Mouse (Mus musculus) lung, postnatal 0 days (tissue): ENCODE measurements around the gene Adipoq. TPM values are rescaled to one million over a fixed set of nuclear protein-coding genes. Genes with fewer than 3 reads are reported as not detected.

ENCODE experiments used
- ATAC-seq: fragments of 200-750 bp; cut with Nextera tagmentation; 2 replicates; pipeline ENCODE4 v1.8.0; 2017; ENCODE audit warnings: moderate library complexity
- DNase-seq: peaks from one replicate; pipeline ENCODE4 v3.0.0-alpha.2; 2016; ENCODE audit warnings: low spot score
- H3K27ac ChIP-seq: fragments of 300-500 bp; sonication (generic); 2 replicates; pipeline ENCODE4 v1.5.1; 2014; ENCODE audit warnings: antibody characterized with exemption, mild to moderate bottlenecking, low read length, mixed read lengths
- H3K27me3 ChIP-seq: fragments of 300-500 bp; sonication (generic); replicated peaks from 2 replicates; pipeline ENCODE4 v1.6.1; 2014; ENCODE audit warnings: low read length, mixed read lengths; ENCODE audit not compliant: insufficient read depth
- H3K36me3 ChIP-seq: fragments of 300-500 bp; sonication (generic); 2 replicates; pipeline ENCODE4 v1.6.1; 2014; ENCODE audit warnings: low read length, mixed read lengths; ENCODE audit not compliant: insufficient read depth
- H3K4me1 ChIP-seq: fragments of 300-500 bp; sonication (generic); 2 replicates; pipeline ENCODE4 v1.6.1; 2014; ENCODE audit warnings: antibody characterized with exemption, low read depth, low read length, mixed read lengths; ENCODE audit not compliant: insufficient read depth
- H3K4me2 ChIP-seq: fragments of 300-500 bp; sonication (generic); replicated peaks from 2 replicates; pipeline ENCODE4 v1.6.1; 2014; ENCODE audit warnings: low read depth, mild to moderate bottlenecking, low read length, moderate library complexity, mixed read lengths
- H3K4me3 ChIP-seq: fragments of 300-500 bp; sonication (generic); 2 replicates; pipeline ENCODE4 v1.5.1; 2014; ENCODE audit warnings: low read depth, low read length
- H3K9ac ChIP-seq: fragments of 300-500 bp; sonication (generic); replicated peaks from 2 replicates; pipeline ENCODE4 v1.6.1; 2014; ENCODE audit warnings: low read depth, mild to moderate bottlenecking
- H3K9me3 ChIP-seq: fragments of 300-500 bp; sonication (generic); 2 replicates; pipeline ENCODE4 v1.6.1; 2016; ENCODE audit warnings: low read length, mixed read lengths
- CTCF ChIP-seq: IDR thresholded peaks from 2 replicates; pipeline ENCODE4 v1.5.1; 2016; ENCODE audit warnings: antibody characterized with exemption, mild to moderate bottlenecking
- EP300 ChIP-seq: IDR thresholded peaks from 2 replicates; pipeline ENCODE4 v1.6.1; 2016; ENCODE audit warnings: antibody characterized with exemption, mild to moderate bottlenecking, control low read depth
- WGBS: fragments of 180-500 bp; shearing (Covaris S2); extraction: QIAGEN DNeasy Blood & Tissue Kit; methylation state at CpG from one replicate; pipeline ENCODE4 v1.1.7; 2014; 5-methylcytosine and 5-hydroxymethylcytosine counted together
- polyA plus RNA-seq: library from polyadenylated mRNA; unstranded; fragments of >200 nt; fragmentation: Nextera tagmentation; extraction: Ambion mirVana; gene quantifications from 2 replicates; pipeline ENCODE4 v1.2.1, GENCODE M21; 2015

The Adipoq gene
- polyA plus RNA-seq, 1 experiment from 2014 or later: not detected

- no peaks in the 10 kb centered on the region for H3K9me3 ChIP-seq
- peak; percentile 68 for DNase-seq
- 59% methylated on average over 4 of the region's 4 CpGs for WGBS
- TF ChIP-seq CTCF (no peak), EP300 (peak; percentile 72)
- no peak overlapping the region for H3K27ac ChIP-seq
- H3K9ac ChIP-seq: no peak overlapping the region
- no peak overlapping the region for H3K4me3 ChIP-seq
- H3K4me1 ChIP-seq: no peaks in the 10 kb centered on the region; the same call in 1 of the 2 replicates
- no peaks in the 10 kb centered on the region for H3K27me3 ChIP-seq
- no peaks in the 10 kb centered on the region for H3K36me3 ChIP-seq
- no peak overlapping the region for H3K4me2 ChIP-seq
- peak; percentile 43 for ATAC-seq
These were observed 21.9 kb upstream of the Adipoq start for GRCm38 (mm10) chr16:23124398-23124797.

GRCm38 (mm10) chr16:23127311-23127672 lies 19.0 kb upstream of the Adipoq start:
- ATAC-seq (no peak), DNase-seq (no peak)
- peak overlapping the region; percentile 99; the same call in 1 of the 2 replicates for H3K27ac ChIP-seq
- no peaks in the 10 kb centered on the region for H3K9me3 ChIP-seq
- H3K4me2 ChIP-seq: peak overlapping the region; percentile 68
- WGBS: under 1% methylated on average over 4 of the region's 4 CpGs
- H3K27me3 ChIP-seq: no peaks in the 10 kb centered on the region
- no peaks in the 10 kb centered on the region; the same call in 1 of the 2 replicates for H3K4me1 ChIP-seq
- peak overlapping the region; percentile 79 for H3K9ac ChIP-seq
- H3K4me3 ChIP-seq: peak overlapping the region; percentile 70
- no peak; the same call in 1 of the 2 replicates for TF ChIP-seq EP300
- TF ChIP-seq CTCF: no peak
- no peaks in the 10 kb centered on the region for H3K36me3 ChIP-seq

GRCm38 (mm10) chr16:23127673-23128375 lies 18.5 kb upstream of the Adipoq start, which contains the start of gene Rfc4:
Gene Rfc4, minus strand, starts transcription at chr16:23127737.
- Histone ChIP-seq H3K4me2 (peak within 1 kb of the TSS; percentile 68), H3K4me1 (no peaks in the 10 kb centered on the region; the same call in 1 of the 2 replicates), H3K9ac (peak within 1 kb of the TSS; percentile 79), H3K4me3 (peak within 1 kb of the TSS; percentile 70), H3K36me3 (no peaks in the 10 kb centered on the region), H3K27me3 (no peaks in the 10 kb centered on the region), H3K27ac (peak within 1 kb of the TSS; percentile 99), H3K9me3 (no peaks in the 10 kb centered on the region)
- TF ChIP-seq CTCF: no peak; the same call in none of the 2 replicates
- TF ChIP-seq EP300: peak; percentile 3; the same call in 1 of the 2 replicates
- peak; percentile 94 for ATAC-seq
- peak; percentile 94 for DNase-seq
- under 1% methylated on average over 51 of the region's 51 CpGs for WGBS

GRCm38 (mm10) chr16:23130303-23130702 lies 16.0 kb upstream of the Adipoq start:
- DNase-seq (no peak), ATAC-seq (no peak)
- H3K4me1 ChIP-seq: no peaks in the 10 kb centered on the region; the same call in 1 of the 2 replicates
- H3K27me3 ChIP-seq: no peaks in the 10 kb centered on the region
- no peak overlapping the region for H3K9ac ChIP-seq
- TF ChIP-seq CTCF: no peak
- H3K9me3 ChIP-seq: no peaks in the 10 kb centered on the region
- no peaks in the 10 kb centered on the region for H3K36me3 ChIP-seq
- no peak overlapping the region for H3K27ac ChIP-seq
- H3K4me2 ChIP-seq: no peak overlapping the region
- no peak overlapping the region for H3K4me3 ChIP-seq
- 92% methylated on average over 3 of the region's 3 CpGs for WGBS

GRCm38 (mm10) chr16:23132336-23132735 lies 14.0 kb upstream of the Adipoq start:
- ATAC-seq: no peak
- whole genome bisulfite sequencing: 92% methylated on average over 1 of the region's 1 CpGs
- Histone ChIP-seq H3K9me3 (no peaks in the 10 kb centered on the region), H3K36me3 (no peaks in the 10 kb centered on the region), H3K9ac (no peak overlapping the region), H3K27me3 (no peaks in the 10 kb centered on the region), H3K4me1 (no peaks in the 10 kb centered on the region; the same call in 1 of the 2 replicates), H3K4me3 (no peak overlapping the region), H3K27ac (no peak overlapping the region), H3K4me2 (no peak overlapping the region)
- DNase-seq: no peak
- TF ChIP-seq CTCF: no peak
- no peak for TF ChIP-seq EP300

- 16% methylated on average over 11 of the region's 11 CpGs for WGBS
- H3K9ac ChIP-seq: no peak overlapping the region
- ATAC-seq (peak; percentile 38; the same call in 1 of the 2 replicates), DNase-seq (peak; percentile 79)
- H3K4me3 ChIP-seq: no peak overlapping the region
- no peak overlapping the region for H3K4me2 ChIP-seq
- no peaks in the 10 kb centered on the region for H3K27me3 ChIP-seq
- no peaks in the 10 kb centered on the region for H3K9me3 ChIP-seq
- no peak overlapping the region for H3K27ac ChIP-seq
- H3K36me3 ChIP-seq: no peaks in the 10 kb centered on the region
- no peaks in the 10 kb centered on the region for H3K4me1 ChIP-seq
- peak; percentile 85 for TF ChIP-seq CTCF
- TF ChIP-seq EP300: 0 out of 2 replicates have a peak, but pooled peaks have one; percentile 40
These were observed 10.8 kb upstream of the Adipoq start for GRCm38 (mm10) chr16:23135421-23136149.
